In the genomic region with DNA sequence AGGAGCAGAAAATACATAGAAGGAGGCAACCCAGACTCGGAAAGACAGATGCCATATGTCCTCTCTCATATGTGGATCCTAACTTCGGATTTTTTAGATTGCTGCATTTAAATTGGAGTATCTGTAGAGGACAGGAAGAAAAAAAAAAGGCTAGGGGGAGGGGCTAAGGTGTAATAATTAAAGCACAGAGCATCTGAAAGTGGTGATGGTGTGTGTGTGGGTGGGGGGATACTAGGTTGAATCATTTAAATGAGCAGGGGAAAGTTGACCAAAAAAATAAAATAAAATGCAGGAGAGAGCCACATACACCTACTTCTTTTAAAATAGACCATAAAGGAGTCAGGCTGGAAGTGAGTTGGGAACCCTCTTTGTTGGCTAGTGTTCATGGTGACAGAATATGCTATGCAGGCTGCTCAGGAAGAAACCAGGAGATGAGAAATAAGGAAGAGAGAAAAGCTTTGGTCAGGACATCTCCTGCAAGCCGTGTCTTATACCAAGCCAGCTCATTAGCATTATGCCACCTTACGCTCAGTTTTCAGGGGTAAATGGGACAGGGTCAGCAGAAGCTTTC, we compare ENCODE assay signal across 19 mouse cellular contexts.
A peak's percentile ranks its signal among the peaks of the same experiment; 100 is the strongest.
DNase-seq lines count a peak whose midpoint lies in the region; ATAC-seq and TF ChIP-seq lines count a peak whose summit lies in the region.
"Had no signal": no experiment of that assay in that cellular context is flagged by ENCODE, and none has a peak within 500 bp of the region (broad histone marks: within the 10 kb centered on the region; RNA-seq: fewer than 3 reads in every experiment).

No protein-coding gene starts in this region.

- no peak for TF ChIP-seq CTCF in left cerebral cortex, adult 2 months (IDR thresholded peaks at IDR 0.05)

- no peak for ATAC-seq in CD4-positive, CD25-positive, alpha-beta regulatory T cell, adult 4 months
- ATAC-seq: activated CD4-positive, CD25-positive, alpha-beta regulatory T cell, adult 4 months; forebrain, embryonic 13.5 days; forebrain, embryonic 15.5 days; forebrain, postnatal 0 days; Patski had no signal

- no peak overlapping the region for H3K4me3 ChIP-seq in left cerebral cortex, adult 2 months
- H3K4me3 ChIP-seq: embryonic facial prominence, embryonic 10.5 days; embryonic facial prominence, embryonic 12.5 days; forebrain, embryonic 13.5 days; forebrain, embryonic 15.5 days had no signal

- intact Hi-C loops in left cerebral cortex, postnatal 36 days (cut with DNase I): no loop called here
- intact Hi-C loops in left cerebral cortex, adult 2 months (cut with DNase I): loop anchor here (2.0 to 5.0 kb wide), 2 partner anchors 107 to 446 kb away; a partner anchor contains a TSS

- DNase-seq in left cerebral cortex, postnatal 36 days (ENCODE audit: low spot score in 2 of 2): peak; percentile 11 to 13
- DNase-seq in left cerebral cortex, adult 2 months (ENCODE audit: extremely low spot score in 1 of 2, low spot score in 2 of 2): no peak
- peak; percentile 59 for DNase-seq in brain, adult 2 months (ENCODE audit: low read depth, low spot score)
- peak; percentile 51 for DNase-seq in telencephalon, adult 2 months (ENCODE audit: low read depth, low spot score)
- DNase-seq: adrenal gland, adult 8-10 months; adrenal gland, postnatal 14 days; cerebellum, adult 11-12 months; cerebellum, adult 2 months; cerebellum, adult 9-10 months; cerebellum, postnatal 10 days; cerebellum, postnatal 25 days; forebrain, postnatal 0 days had no signal

- no peak overlapping the region for H3K27ac ChIP-seq in left cerebral cortex, adult 2 months
- H3K27ac ChIP-seq: embryonic facial prominence, embryonic 10.5 days; embryonic facial prominence, embryonic 12.5 days; forebrain, embryonic 13.5 days; forebrain, embryonic 15.5 days had no signal

Comparison
In these comparisons a context has a peak if more than half of its experiments do, and no peak if none do; other contexts are left out.
1. DNase-seq: peak in left cerebral cortex, postnatal 36 days (2 of 2), brain, adult 2 months (single experiment) and telencephalon, adult 2 months (single experiment); none in left cerebral cortex, adult 2 months (0 of 2).